Mouse (Mus musculus): ENCODE data around the gene Nedd8. TPM values are rescaled to one million over a fixed set of nuclear protein-coding genes. Genes with fewer than 3 reads are reported as not detected.
A peak's percentile ranks its signal among the peaks of the same experiment; 100 is the strongest.

The Nedd8 gene
- polyA plus RNA-seq, 1 experiment from 2014 or later, result 638 TPM

DNA sequence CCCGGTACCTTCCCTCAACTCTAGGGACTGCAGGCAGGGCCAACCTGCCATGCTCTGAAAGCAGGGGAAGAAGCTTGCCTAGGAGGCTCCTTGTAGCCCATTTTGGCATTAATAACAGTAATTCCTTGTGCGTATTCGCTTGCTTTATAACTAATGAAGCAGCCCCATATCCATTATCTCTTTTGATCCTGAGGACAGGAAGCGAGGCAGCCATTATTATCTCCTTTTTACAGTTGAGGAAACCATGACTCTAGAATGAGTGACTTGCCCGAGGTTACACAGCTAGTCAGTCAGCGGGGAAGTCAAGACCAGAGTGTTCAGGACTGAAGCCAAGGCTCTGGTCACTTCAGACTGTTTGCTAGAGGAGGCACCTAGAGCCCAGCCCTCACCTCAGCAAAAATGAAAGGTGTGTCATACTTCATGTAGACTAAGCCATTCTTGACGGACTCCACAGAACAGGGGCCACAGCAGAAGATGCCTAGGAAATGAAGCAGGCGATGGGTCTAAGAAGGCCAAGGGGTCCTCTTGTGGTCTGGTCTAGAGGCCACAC is 34.2 kb upstream of the Nedd8 start:
- DNase-seq (ENCODE audit: low spot score), result no peak
- Histone ChIP-seq H3K27ac (replicated peaks) (no peak overlapping the region), H3K27me3 (replicated peaks; ENCODE audit: low read depth, poor library complexity, severe bottlenecking) (no peaks in the 10 kb centered on the region), H3K9me3 (no peaks in the 10 kb centered on the region), H3K4me3 (no peak overlapping the region), H3K4me1 (peaks cover 5% of the 10 kb centered on the region; the same call in 1 of the 2 replicates), H3K36me3 (replicated peaks) (no peaks in the 10 kb centered on the region)
- WGBS, result 91% methylated on average over 8 of the region's 8 CpGs

DNA sequence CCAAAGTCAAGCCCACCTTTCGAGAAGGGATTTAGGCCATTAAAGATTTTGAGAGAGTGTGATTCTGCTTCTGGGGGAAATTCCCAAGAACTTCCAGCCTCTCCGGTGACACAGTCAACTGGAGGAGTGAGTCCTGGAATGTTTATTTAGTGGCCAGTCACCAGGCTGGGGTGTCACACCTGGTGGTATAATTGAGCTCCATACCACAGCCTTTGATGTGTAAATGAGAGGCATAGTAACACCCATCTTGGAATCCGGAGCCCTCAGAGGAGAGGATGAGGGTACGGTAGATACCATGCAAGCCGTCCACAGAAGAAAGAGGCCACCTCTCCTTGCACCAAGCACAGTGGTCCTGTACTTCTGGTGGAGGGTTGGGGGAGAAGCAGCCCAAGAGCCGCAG is 30.8 kb upstream of the Nedd8 start:
- Histone ChIP-seq H3K27me3 (replicated peaks; ENCODE audit: low read depth, poor library complexity, severe bottlenecking) (no peaks in the 10 kb centered on the region), H3K27ac (replicated peaks) (no peak overlapping the region), H3K4me1 (peaks cover 3% of the 10 kb centered on the region; the same call in 1 of the 2 replicates), H3K9me3 (no peaks in the 10 kb centered on the region), H3K36me3 (replicated peaks) (no peaks in the 10 kb centered on the region), H3K4me3 (no peak overlapping the region)
- WGBS, result 70% methylated on average over 6 of the region's 6 CpGs
- DNase-seq (ENCODE audit: low spot score), result no peak

DNA sequence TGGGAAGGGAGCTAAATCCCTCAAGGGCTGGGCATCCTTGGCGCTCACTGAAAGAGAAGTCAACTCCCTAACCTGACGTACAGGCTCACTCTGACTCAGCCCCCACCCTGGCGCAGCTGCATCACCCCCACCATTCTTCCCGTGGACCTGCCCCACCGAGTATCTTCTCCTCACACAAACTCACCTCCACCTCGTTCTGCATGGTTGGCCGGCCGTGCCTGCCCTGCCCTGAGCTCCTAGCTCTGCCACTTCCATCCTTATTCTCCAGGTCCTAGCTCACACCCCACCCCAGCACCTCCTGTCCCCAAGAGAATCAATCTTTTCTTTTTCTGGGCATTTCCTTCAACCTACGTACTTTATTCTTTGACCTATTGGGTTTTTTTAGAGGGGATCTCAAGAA is 29.2 kb upstream of the Nedd8 start:
- WGBS, result 65% methylated on average over 9 of the region's 9 CpGs
- Histone ChIP-seq H3K4me1 (peaks cover 3% of the 10 kb centered on the region; the same call in 1 of the 2 replicates), H3K4me3 (no peak overlapping the region), H3K27me3 (replicated peaks; ENCODE audit: low read depth, poor library complexity, severe bottlenecking) (no peaks in the 10 kb centered on the region), H3K9me3 (no peaks in the 10 kb centered on the region), H3K36me3 (replicated peaks) (no peaks in the 10 kb centered on the region), H3K27ac (replicated peaks) (no peak overlapping the region)
- DNase-seq (ENCODE audit: low spot score), result no peak

DNA sequence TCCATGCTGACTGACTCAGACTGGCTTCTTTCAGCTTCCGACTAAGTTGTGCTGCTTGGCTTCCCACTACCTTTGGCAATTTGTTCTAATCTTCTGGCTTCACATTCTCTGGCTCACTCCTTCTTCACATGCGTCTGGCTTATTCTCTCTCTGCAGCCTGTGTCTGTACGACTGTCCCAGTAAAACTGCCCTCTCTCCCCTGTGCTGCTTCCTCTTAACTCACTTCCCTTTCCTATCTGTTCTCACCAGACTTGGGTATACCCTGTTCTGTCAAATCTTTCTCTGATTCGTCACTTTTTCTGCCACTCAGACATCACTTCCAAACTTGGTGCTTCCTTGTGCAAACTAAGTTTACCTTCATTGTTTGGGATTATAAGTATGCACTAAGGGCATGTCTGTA is 25.3 kb upstream of the Nedd8 start:
- H3K4me3 ChIP-seq, result no peak overlapping the region
- peaks cover 3% of the 10 kb centered on the region; the same call in 1 of the 2 replicates for H3K4me1 ChIP-seq
- no peak overlapping the region for H3K27ac ChIP-seq (replicated peaks)
- no peaks in the 10 kb centered on the region for H3K36me3 ChIP-seq (replicated peaks)
- no peaks in the 10 kb centered on the region for H3K27me3 ChIP-seq (replicated peaks; ENCODE audit: low read depth, poor library complexity, severe bottlenecking)
- no peaks in the 10 kb centered on the region for H3K9me3 ChIP-seq
- 83% methylated on average over 4 of the region's 4 CpGs for WGBS
- DNase-seq (ENCODE audit: low spot score), result no peak

DNA sequence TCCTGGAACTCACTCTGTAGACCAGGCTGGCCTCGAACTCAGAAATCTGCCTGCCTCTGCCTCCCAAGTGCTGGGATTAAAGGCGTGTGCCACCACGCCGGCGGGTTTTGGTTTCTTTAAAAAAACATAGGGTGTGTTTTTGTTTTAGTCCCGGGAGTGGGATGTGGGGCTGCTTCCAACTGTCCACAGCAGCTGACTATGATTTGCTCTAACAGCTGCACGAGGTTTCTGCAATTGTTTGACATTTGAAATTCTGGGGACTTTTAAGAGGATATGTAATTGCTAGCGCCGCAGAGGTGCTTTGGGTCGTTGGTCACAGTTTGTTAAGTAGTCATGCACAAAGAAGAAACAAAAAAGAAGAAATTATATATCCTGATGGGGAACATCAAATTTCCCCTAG is 17.5 kb upstream of the Nedd8 start:
- no peak for DNase-seq (ENCODE audit: low spot score)
- Histone ChIP-seq H3K4me3 (no peak overlapping the region), H3K27me3 (replicated peaks; ENCODE audit: low read depth, poor library complexity, severe bottlenecking) (no peaks in the 10 kb centered on the region), H3K27ac (replicated peaks) (no peak overlapping the region), H3K9me3 (no peaks in the 10 kb centered on the region), H3K36me3 (replicated peaks) (no peaks in the 10 kb centered on the region), H3K4me1 (no peaks in the 10 kb centered on the region)
- 77% methylated on average over 10 of the region's 10 CpGs for WGBS

DNA sequence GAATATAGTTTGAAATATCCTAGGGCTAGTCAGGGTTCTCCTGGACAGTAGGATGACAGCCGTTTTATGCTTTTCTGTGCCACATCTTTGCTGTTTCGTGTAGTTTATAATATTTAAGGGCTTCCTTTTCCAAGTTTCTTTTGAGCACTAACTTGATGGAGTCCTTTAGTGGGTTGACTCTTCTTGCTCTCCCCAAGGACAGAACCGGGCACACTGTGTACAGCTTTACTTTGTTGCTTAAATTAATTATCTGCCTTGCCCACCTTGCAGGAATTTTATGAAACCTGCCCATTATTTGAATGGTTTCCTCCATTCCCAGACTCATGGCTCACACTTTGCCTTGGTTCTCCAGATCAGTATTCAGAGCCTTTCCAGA is 10.2 kb upstream of the Nedd8 start:
- H3K9me3 ChIP-seq, result no peaks in the 10 kb centered on the region
- DNase-seq (ENCODE audit: low spot score), result no peak
- 19% methylated on average over 3 of the region's 3 CpGs for WGBS
- 0 out of 2 replicates have a peak overlapping the region, but pooled peaks have one; percentile 92 for H3K27ac ChIP-seq (replicated peaks)
- peaks cover 35% of the 10 kb centered on the region for H3K36me3 ChIP-seq (replicated peaks)
- no peaks in the 10 kb centered on the region for H3K27me3 ChIP-seq (replicated peaks; ENCODE audit: low read depth, poor library complexity, severe bottlenecking)
- H3K4me1 ChIP-seq, result peaks cover 17% of the 10 kb centered on the region
- H3K4me3 ChIP-seq, result peak overlapping the region; percentile 85

DNA sequence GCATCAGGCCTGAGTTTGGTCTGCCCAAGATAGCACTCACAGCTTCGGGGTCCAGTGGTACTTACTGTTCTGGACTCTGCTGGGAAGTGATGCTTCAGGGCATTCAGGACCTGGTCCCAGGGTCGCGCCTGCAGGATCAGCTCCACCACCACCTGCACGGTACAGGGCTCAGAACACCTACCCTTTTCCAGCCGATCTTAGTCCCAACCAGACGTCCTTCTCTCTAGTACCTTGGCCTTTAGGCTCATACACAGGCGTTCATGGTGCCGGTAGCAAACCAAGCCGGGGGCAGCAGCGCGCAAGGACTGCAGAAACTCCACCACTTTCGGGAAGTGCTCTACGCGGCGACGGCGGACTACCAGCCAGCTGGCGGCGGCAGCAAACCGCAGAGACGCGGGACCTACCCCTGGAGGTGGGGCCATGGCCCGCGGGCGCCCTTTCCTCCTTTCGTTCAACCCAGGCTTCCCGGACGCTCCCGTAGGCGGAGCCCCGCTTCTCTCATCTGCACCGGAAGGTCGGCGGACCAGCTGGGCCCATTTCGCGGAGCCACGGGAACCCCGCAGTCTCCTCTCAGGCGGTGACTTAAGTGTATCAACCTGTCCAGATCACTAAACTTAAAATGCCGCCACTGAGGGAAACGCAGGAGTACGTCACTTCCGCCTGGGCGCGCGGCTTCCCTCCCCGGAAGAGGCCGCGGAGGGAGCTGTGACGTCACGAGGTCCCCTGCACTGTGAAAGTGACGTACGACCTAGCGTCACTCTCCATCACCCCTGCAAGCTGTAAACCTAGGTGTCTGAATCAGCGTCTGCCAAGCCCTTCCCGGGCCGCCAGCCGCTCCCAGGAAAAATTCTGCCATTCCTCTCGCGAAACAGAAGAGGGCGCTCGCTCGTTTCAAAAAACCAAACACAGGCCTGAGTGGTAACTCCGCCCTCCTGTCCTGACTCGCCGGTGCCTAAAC is 9.5 kb upstream of the Nedd8 start, which contains the start of gene Tinf2:
TSS of gene Tinf2 (minus strand) at position 661 of the 958 bp plus-strand sequence.
- Histone ChIP-seq H3K27ac (replicated peaks) (peak within 1 kb of the TSS; percentile 92), H3K27me3 (replicated peaks; ENCODE audit: low read depth, poor library complexity, severe bottlenecking) (no peaks in the 10 kb centered on the region), H3K36me3 (replicated peaks) (peaks cover 42% of the 10 kb centered on the region), H3K9me3 (no peaks in the 10 kb centered on the region), H3K4me1 (peaks cover 17% of the 10 kb centered on the region), H3K4me3 (peak within 1 kb of the TSS; percentile 85)
- WGBS, result under 1% methylated on average over 66 of the region's 66 CpGs
- DNase-seq (ENCODE audit: low spot score), result peak; percentile 97

DNA sequence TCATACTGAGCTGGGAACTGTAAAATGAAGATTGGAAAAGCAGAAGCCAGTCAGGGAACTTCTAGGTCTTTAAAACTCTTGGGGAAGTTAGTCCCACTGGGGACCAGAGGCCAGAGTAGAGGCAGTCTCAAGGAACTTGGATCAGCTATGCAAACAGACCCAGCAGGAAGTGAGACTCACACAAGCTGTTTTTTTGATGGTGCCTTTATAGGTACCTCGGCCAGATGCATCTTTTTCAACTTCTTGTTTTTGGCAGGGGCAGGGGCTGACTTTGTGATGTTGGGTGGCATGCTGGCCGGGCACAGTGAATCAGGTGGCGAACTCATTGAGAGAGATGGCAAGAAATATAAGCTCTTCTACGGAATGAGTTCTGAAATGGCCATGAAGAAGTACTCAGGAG is 5.7 kb upstream of the Nedd8 start:
- Histone ChIP-seq H3K36me3 (replicated peaks) (peaks cover 61% of the 10 kb centered on the region), H3K4me3 (no peak overlapping the region), H3K27me3 (replicated peaks; ENCODE audit: low read depth, poor library complexity, severe bottlenecking) (no peaks in the 10 kb centered on the region), H3K27ac (replicated peaks) (no peak overlapping the region), H3K4me1 (peaks cover 22% of the 10 kb centered on the region), H3K9me3 (no peaks in the 10 kb centered on the region)
- DNase-seq (ENCODE audit: low spot score), result no peak
- 86% methylated on average over 4 of the region's 4 CpGs for whole genome bisulfite sequencing

DNA sequence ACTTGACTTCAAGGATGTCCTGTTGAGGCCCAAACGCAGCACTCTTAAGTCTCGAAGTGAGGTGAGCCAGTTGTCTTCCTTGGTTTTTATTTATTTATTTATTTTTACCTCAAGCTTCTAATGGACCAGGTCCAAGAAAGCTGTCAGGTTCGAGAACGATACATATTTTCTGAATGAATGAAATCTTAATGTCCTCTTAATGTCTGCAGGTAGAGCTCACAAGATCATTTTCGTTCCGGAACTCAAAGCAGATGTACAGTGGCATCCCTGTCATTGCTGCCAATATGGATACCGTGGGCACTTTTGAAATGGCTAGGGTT is 777 bp upstream of the Nedd8 start:
- Histone ChIP-seq H3K9me3 (no peaks in the 10 kb centered on the region), H3K4me1 (peaks cover 20% of the 10 kb centered on the region), H3K4me3 (peak overlapping the region; percentile 92), H3K27ac (replicated peaks) (peak overlapping the region; percentile 97; the same call in 1 of the 2 replicates), H3K36me3 (replicated peaks) (peaks cover 47% of the 10 kb centered on the region), H3K27me3 (replicated peaks; ENCODE audit: low read depth, poor library complexity, severe bottlenecking) (no peaks in the 10 kb centered on the region)
- DNase-seq (ENCODE audit: low spot score), result no peak
- 81% methylated on average over 7 of the region's 7 CpGs for WGBS

DNA sequence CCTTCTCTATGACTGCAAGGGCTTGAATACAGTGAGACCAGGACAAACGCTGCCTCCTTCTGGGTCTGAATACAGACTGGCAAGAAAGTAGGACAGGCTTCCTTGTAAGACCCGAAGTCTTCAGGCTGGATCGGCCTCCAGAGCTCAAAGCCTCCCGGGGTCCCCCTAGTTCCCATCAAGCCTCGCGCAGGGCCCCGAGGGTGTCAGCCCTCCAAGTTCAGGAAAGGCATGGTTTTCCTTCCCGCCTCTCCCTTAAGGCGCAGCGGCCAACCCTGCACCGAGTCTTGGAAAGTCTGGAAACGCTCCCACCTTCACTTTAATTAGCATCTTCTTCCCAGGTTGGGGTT is 465 bp downstream of the Nedd8 start:
- Histone ChIP-seq H3K27ac (replicated peaks) (peak overlapping the region; percentile 97), H3K36me3 (replicated peaks) (peaks cover 41% of the 10 kb centered on the region), H3K4me3 (peak overlapping the region; percentile 92), H3K4me1 (peaks cover 20% of the 10 kb centered on the region), H3K9me3 (no peaks in the 10 kb centered on the region), H3K27me3 (replicated peaks; ENCODE audit: low read depth, poor library complexity, severe bottlenecking) (no peaks in the 10 kb centered on the region)
- DNase-seq (ENCODE audit: low spot score), result no peak
- under 1% methylated on average over 12 of the region's 12 CpGs for WGBS

DNA sequence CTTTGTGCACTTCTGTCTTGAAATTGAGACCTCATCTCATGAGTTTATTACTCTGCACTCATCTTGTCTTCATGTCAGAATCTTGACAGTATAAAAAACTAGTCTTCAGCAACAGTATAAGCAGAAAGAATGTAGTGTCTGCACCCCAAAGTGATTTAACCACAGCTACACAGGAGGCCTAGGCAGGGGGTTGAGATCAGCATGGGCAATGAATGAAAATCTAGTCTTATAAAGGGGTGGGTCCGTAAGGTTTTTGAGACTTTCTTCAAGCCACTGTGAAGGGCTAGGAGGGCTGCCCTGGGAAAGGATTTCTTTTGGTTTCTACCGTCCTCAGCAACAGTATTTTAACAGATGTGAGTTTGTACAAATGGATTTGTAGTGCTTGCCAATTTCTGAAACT is 11.3 kb downstream of the Nedd8 start:
- Histone ChIP-seq H3K27ac (replicated peaks) (peak overlapping the region; percentile 83; the same call in 1 of the 2 replicates), H3K4me1 (peaks cover 12% of the 10 kb centered on the region), H3K36me3 (replicated peaks) (peaks cover 59% of the 10 kb centered on the region), H3K4me3 (peak overlapping the region; percentile 83), H3K9me3 (no peaks in the 10 kb centered on the region), H3K27me3 (replicated peaks; ENCODE audit: low read depth, poor library complexity, severe bottlenecking) (no peaks in the 10 kb centered on the region)
- no peak for DNase-seq (ENCODE audit: low spot score)
- WGBS, result 45% methylated on average over 2 of the region's 2 CpGs

DNA sequence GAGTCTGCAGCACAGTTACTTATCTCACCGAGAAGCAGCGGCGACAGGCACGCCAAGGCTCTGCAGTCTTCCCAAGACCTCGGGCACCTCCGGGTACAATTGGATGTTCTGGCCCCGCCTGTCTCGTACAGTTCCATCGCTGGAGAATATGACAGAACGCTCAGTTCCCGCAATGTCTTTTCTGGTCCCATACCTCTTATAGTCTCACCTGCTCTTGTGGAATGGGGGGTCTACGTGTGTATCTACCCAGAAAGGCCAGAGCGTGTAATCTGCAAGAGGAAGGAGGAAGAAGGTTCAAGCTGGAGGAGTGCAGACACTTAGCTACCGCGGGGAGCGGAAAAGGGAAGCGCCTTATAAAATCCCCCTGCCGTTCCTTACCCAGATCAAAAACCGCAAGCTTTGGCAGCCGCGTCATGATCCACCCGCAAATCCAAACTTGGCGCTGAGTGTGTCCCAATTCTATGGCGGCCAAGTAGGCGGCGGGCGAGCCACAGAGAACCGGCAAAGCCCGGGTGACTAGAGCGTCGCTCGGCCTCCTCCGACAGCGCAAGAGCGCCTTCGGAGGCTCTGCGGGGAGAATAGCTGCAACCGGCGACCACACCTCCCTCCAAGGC is 11.9 kb downstream of the Nedd8 start, which contains the start of gene Mdp1:
TSS of gene Mdp1 (minus strand) at position 549 of the 614 bp plus-strand sequence.
- WGBS, result under 1% methylated on average over 39 of the region's 39 CpGs
- peaks cover 57% of the 10 kb centered on the region for H3K36me3 ChIP-seq (replicated peaks)
- H3K27me3 ChIP-seq (replicated peaks; ENCODE audit: low read depth, poor library complexity, severe bottlenecking), result no peaks in the 10 kb centered on the region
- H3K27ac ChIP-seq (replicated peaks), result peak within 1 kb of the TSS; percentile 83
- H3K4me1 ChIP-seq, result peaks cover 12% of the 10 kb centered on the region
- H3K4me3 ChIP-seq, result peak within 1 kb of the TSS; percentile 83
- peak; percentile 85 for DNase-seq (ENCODE audit: low spot score)
- H3K9me3 ChIP-seq, result no peaks in the 10 kb centered on the region
